Mouse (Mus musculus) bone marrow, adult 2 months (tissue): ENCODE data around the gene Hoxa13.

Experiments
- CTCF ChIP-seq: fragments of 200-500 bp; IDR thresholded peaks from 2 replicates; pipeline ENCODE4 v1.5.1; 2011; ENCODE audit warnings: low read length, control low read depth; ENCODE audit not compliant: control insufficient read depth, insufficient read depth
- POLR2A ChIP-seq: fragments of 200-500 bp; IDR thresholded peaks from 2 replicates; pipeline ENCODE4 v1.6.1; 2011; ENCODE audit warnings: low read depth, mild to moderate bottlenecking, control low read depth, low read length, borderline replicate concordance; ENCODE audit not compliant: control insufficient read depth

GRCm38 (mm10) chr6:52211961-52212360, 48.7 kb downstream of the Hoxa13 start:
- TF ChIP-seq CTCF (no peak), POLR2A (no peak)
